8 mouse cellular contexts compared by ENCODE assay signal in genomic region chr5:135168063-135169062, GRCm38 (mm10). TPM values are rescaled to one million over a fixed set of nuclear protein-coding genes. Genes with fewer than 3 reads are reported as not detected.
DNase-seq lines count a peak whose midpoint lies in the region; ATAC-seq lines count a peak whose summit lies in the region.

TSS of gene Bcl7b (plus strand) at chr5:135168283.

- 2% methylated on average over 94 of the region's 95 CpGs for WGBS in hindbrain, embryonic 16.5 days
- 3% methylated on average over 95 of the region's 95 CpGs for WGBS in macrophage (ENCODE audit: missing documents)

- no peaks in the 10 kb centered on the region for H3K27me3 ChIP-seq in hindbrain, embryonic 16.5 days (replicated peaks; ENCODE audit: control insufficient read depth, insufficient read depth, low read length)

- H3K9me3 ChIP-seq in hindbrain, embryonic 16.5 days (ENCODE audit: control insufficient read depth, low read length): no peaks in the 10 kb centered on the region

- DNase-seq in WW6 (ENCODE audit: low read depth, low spot score): peak; percentile 91
- peak; percentile 89 to 95 for DNase-seq in cerebellum, postnatal 4 days (ENCODE audit: low spot score in 2 of 2)
- peak; percentile 97 for DNase-seq in gastrocnemius, adult 18-20 months (ENCODE audit: low spot score)
- DNase-seq in left cerebral cortex, adult 18-20 months (ENCODE audit: low spot score in 2 of 2): peak; percentile 94 to 98
- peak; percentile 98 for DNase-seq in right cerebral cortex, adult 18-20 months
- DNase-seq in urinary bladder, postnatal 10 days (ENCODE audit: low spot score): peak; percentile 92

- peak; percentile 98 for ATAC-seq in hindbrain, embryonic 16.5 days

- peak within 1 kb of the TSS; percentile 100 for H3K27ac ChIP-seq in hindbrain, embryonic 16.5 days (ENCODE audit: low read depth, low read length)
- H3K27ac ChIP-seq in macrophage: peak within 1 kb of the TSS; percentile 82

- peaks cover 45% of the 10 kb centered on the region for H3K79me2 ChIP-seq in macrophage (ENCODE audit: inconsistent target)

- H3K9ac ChIP-seq in hindbrain, embryonic 16.5 days (ENCODE audit: low read depth, low read length): peak within 1 kb of the TSS; percentile 91

- peaks cover 9% of the 10 kb centered on the region for H3K4me1 ChIP-seq in hindbrain, embryonic 16.5 days (ENCODE audit: control insufficient read depth, insufficient read depth, low read depth, low read length)

- H3K4me2 ChIP-seq in hindbrain, embryonic 16.5 days (ENCODE audit: low read length): peak within 1 kb of the TSS; percentile 66

- peak within 1 kb of the TSS; percentile 73 for H3K4me3 ChIP-seq in hindbrain, embryonic 16.5 days (ENCODE audit: low read length)
- peak within 1 kb of the TSS; percentile 67 for H3K4me3 ChIP-seq in macrophage (ENCODE audit: inconsistent target)

- peaks cover 10% of the 10 kb centered on the region for H3K36me3 ChIP-seq in hindbrain, embryonic 16.5 days (ENCODE audit: control insufficient read depth, insufficient read depth, low read length)
- peaks cover 22% of the 10 kb centered on the region; the same call in 1 of the 2 replicates for H3K36me3 ChIP-seq in macrophage (ENCODE audit: inconsistent target)

RNA-seq across cellular contexts. Expression of gene Bcl7b, which starts in this region (rescaled TPM):
- 10 to 100 TPM; 26.3 to 31.3 TPM for total RNA-seq in gastrocnemius, adult 18-20 months (2021)
- 35.9 and 37.9 TPM in 2 replicates for polyA plus RNA-seq in hindbrain, embryonic 16.5 days (2015; fragmentation: Nextera tagmentation; extraction: Ambion mirVana)
- total RNA-seq in left cerebral cortex, adult 18-20 months (2021): 10 to 100 TPM; 56.0 to 57.9 TPM
- 10 to 100 TPM in 25 of 26 experiments, 1 to 10 TPM in 1; 9.7 to 32.6 (median 21.1) TPM for total RNA-seq in macrophage (2018; cell fraction: chromatin; rRNA removed)
- total RNA-seq in macrophage (2018; cell fraction: cytosol; rRNA removed): 10 to 100 TPM; 31.0 to 53.9 (median 46.9) TPM
- total RNA-seq in macrophage (2018; cell fraction: nucleus; rRNA removed): 10 to 100 TPM; 13.2 to 33.4 (median 23.6) TPM
- polyA plus RNA-seq in macrophage (2018): 42.0 to 57.3 TPM (median 42.9 TPM) in 3 replicates

Comparison
In these comparisons a context has a peak if more than half of its experiments do, and no peak if none do; other contexts are left out.
1. Peak in every context shown above with its lines: DNase-seq, ATAC-seq, H3K4me3 ChIP-seq and H3K27ac ChIP-seq.